Mouse (Mus musculus): Measurements from ENCODE around the gene Trim14. TPM values are rescaled to one million over a fixed set of nuclear protein-coding genes. Genes with fewer than 3 reads are reported as not detected.
A peak's percentile ranks its signal among the peaks of the same experiment; 100 is the strongest.

Trim14 gene
- polyA plus RNA-seq, 1 experiment = 58.2 TPM

DNA sequence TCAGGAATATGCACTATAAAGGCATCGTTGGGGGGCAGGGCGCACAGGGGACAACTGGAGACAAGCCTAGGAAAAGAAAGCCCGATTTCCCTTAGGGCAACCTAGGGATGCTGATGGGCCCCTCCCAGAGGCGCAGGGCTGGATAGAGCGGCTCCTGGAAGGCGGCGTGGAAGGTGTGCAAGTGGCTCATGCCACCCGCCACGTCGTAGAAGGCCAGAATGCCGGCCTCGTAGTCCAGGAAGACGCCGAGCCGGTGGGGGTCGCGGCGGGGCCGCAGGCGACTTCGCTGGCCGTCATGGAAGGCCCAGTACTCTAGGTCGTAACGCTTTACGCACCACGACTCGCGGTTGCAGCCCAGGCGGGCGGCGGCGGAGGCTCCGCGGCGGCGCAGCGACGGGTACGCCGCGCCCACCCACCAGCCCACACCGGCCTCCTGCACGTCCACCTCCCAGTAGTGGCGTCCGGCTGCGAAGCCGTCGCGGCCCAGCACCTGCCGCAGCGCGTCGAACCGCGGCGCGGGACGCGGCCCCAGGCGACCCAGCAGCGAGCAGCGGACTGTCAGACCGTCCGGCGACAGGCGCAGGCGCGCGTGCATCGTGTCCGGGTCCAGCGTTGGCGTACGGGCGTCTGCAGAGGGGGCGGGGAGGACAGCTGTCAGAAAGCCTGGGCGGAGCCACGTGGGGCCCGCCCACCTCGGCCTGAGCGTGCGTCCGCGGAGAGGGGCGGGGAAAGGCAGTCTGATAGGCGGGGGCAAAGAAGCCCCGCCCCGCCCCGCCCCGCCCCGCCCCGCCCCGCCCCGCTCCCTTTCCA lies 28.9 kb downstream of the Trim14 start:
- 2% methylated on average over 93 of the region's 94 CpGs for WGBS
- peak overlapping the region; percentile 73 for H3K4me3 ChIP-seq (ENCODE audit: low read depth, low read length)
- peaks cover 25% of the 10 kb centered on the region for H3K36me3 ChIP-seq (ENCODE audit: control insufficient read depth, insufficient read depth, low read length)
- TF ChIP-seq POLR2A (IDR thresholded peaks at IDR 0.05; ENCODE audit: low read depth, low read length) = peak; percentile 78; the same call in 1 of the 2 replicates
- no peak for TF ChIP-seq CTCF (IDR thresholded peaks at IDR 0.05; ENCODE audit: extremely low read depth, insufficient read length, insufficient replicate concordance, low read depth, low read length)
- no peak overlapping the region for H3K27ac ChIP-seq (ENCODE audit: insufficient read depth, low read depth, low read length)
- H3K4me1 ChIP-seq (ENCODE audit: control insufficient read depth, insufficient read depth, insufficient read length, low read length) = peaks cover 6% of the 10 kb centered on the region; the same call in 1 of the 2 replicates
- no peaks in the 10 kb centered on the region for H3K27me3 ChIP-seq (ENCODE audit: control insufficient read depth, insufficient read depth, low read length)

DNA sequence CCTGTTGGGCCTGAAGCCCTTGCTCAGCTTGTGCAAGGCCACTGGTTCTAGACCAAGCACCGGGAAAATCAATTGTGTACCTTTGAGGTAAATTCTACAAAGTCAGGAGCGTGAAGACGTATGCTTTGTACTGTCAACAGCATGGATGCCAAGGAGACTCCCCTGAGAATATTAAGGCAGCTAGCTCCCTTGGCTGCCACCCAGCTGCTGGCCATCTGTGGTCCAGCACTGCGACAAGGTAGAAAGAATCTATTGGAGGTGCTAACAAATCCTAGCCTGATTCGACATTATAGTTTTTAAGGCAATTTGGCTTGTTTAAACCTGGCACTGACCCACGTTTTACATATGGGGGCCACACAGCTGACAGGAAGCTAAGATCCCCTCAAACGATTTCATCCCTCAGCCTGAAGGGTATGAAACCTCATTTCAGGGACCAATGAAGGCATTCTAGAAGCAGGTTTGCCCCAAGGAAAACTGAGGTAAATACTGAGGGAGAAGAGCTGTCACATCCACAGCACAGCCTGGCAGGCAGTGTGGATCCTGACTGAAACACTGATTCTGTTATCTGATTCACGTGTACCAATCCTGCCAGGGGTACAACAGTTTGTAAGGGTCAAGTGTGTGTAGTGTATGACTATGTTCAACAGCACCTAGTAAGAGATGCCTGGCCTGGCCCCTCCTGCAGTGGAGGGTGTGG lies 30.4 kb downstream of the Trim14 start:
- Histone ChIP-seq H3K4me1 (ENCODE audit: control insufficient read depth, insufficient read depth, insufficient read length, low read length) (peaks cover 6% of the 10 kb centered on the region; the same call in 1 of the 2 replicates), H3K4me3 (ENCODE audit: low read depth, low read length) (no peak overlapping the region), H3K27me3 (ENCODE audit: control insufficient read depth, insufficient read depth, low read length) (no peaks in the 10 kb centered on the region), H3K36me3 (ENCODE audit: control insufficient read depth, insufficient read depth, low read length) (peaks cover 37% of the 10 kb centered on the region), H3K27ac (ENCODE audit: insufficient read depth, low read depth, low read length) (no peak overlapping the region)
- 79% methylated on average over 8 of the region's 8 CpGs for WGBS
- TF ChIP-seq CTCF (IDR thresholded peaks at IDR 0.05; ENCODE audit: extremely low read depth, insufficient read length, insufficient replicate concordance, low read depth, low read length) (no peak), POLR2A (IDR thresholded peaks at IDR 0.05; ENCODE audit: low read depth, low read length) (no peak)

DNA sequence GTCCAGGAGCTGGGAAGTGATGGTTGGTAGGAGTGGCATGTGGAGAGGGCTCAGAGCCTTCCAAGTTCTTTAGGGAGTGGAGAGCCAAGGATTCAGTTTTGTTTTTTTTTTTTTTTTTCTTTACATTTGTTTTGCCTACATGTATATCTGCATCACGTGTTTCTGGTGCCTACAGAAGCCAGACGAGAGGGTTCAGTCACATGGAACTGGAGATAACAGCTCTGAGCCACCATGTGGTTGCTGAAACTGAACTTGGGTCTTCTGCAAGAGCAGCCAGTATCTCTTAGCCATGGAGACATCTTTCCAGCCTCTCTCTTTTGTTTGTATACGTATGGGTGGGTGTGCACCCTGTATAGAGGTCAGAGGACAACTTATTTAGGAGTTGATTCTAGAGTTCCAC lies 32.1 kb downstream of the Trim14 start:
- no peak overlapping the region for H3K27ac ChIP-seq (ENCODE audit: insufficient read depth, low read depth, low read length)
- peaks cover 44% of the 10 kb centered on the region for H3K36me3 ChIP-seq (ENCODE audit: control insufficient read depth, insufficient read depth, low read length)
- H3K4me1 ChIP-seq (ENCODE audit: control insufficient read depth, insufficient read depth, insufficient read length, low read length) = peaks cover 6% of the 10 kb centered on the region; the same call in 1 of the 2 replicates
- H3K27me3 ChIP-seq (ENCODE audit: control insufficient read depth, insufficient read depth, low read length) = no peaks in the 10 kb centered on the region
- H3K4me3 ChIP-seq (ENCODE audit: low read depth, low read length) = no peak overlapping the region
- TF ChIP-seq CTCF (IDR thresholded peaks at IDR 0.05; ENCODE audit: extremely low read depth, insufficient read length, insufficient replicate concordance, low read depth, low read length) (no peak), POLR2A (IDR thresholded peaks at IDR 0.05; ENCODE audit: low read depth, low read length) (no peak)
- 74% methylated on average over 3 of the region's 3 CpGs for WGBS

DNA sequence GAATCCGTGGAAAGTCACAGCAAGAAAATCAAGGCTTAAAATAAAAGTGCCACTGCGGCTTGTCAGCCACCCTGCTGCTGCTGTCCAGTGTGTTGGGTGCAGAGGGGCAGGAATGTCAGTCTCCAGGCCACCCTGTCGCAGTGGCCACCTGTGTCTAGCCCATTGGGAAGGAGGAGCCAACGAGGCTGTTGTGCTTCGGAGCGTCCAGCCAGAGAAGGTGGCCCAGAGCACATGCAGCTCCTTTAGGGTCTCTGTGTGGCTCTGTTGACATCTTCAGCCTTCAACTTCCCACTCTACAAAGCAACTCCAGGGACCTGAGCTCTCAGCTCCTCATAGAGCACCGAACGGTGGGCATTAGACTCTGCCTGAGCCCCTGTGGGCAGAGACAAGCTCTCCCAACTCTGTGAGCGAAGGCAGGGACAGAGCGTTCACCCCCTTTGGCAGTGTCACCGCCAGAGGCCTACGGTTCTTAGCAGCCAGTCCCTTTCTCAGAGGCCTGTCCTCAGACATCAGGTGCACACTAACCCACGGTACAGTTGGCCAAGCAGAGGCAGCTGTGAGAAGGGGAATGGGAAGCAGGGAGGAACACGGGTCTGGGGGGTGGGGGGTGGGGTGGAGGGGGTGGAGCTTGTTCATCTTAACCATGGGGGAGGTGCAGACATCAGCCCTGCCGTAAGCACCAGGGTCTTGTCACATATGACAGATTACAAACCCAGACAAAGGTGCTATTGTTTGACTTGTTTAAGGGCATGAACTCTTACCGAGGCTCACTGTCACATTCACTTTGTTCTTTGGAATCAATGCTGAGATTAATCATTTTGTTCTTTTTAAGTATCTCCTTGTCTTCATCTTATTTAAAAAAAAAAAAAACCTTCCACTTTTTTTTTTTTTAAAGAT lies 33.1 kb downstream of the Trim14 start:
- H3K27me3 ChIP-seq (ENCODE audit: control insufficient read depth, insufficient read depth, low read length) = no peaks in the 10 kb centered on the region
- no peak for TF ChIP-seq POLR2A (IDR thresholded peaks at IDR 0.05; ENCODE audit: low read depth, low read length)
- no peak for TF ChIP-seq CTCF (IDR thresholded peaks at IDR 0.05; ENCODE audit: extremely low read depth, insufficient read length, insufficient replicate concordance, low read depth, low read length)
- WGBS = 76% methylated on average over 16 of the region's 16 CpGs
- H3K36me3 ChIP-seq (ENCODE audit: control insufficient read depth, insufficient read depth, low read length) = peaks cover 44% of the 10 kb centered on the region
- H3K27ac ChIP-seq (ENCODE audit: insufficient read depth, low read depth, low read length) = no peak overlapping the region
- H3K4me3 ChIP-seq (ENCODE audit: low read depth, low read length) = no peak overlapping the region
- H3K4me1 ChIP-seq (ENCODE audit: control insufficient read depth, insufficient read depth, insufficient read length, low read length) = peaks cover 9% of the 10 kb centered on the region; the same call in 1 of the 2 replicates

DNA sequence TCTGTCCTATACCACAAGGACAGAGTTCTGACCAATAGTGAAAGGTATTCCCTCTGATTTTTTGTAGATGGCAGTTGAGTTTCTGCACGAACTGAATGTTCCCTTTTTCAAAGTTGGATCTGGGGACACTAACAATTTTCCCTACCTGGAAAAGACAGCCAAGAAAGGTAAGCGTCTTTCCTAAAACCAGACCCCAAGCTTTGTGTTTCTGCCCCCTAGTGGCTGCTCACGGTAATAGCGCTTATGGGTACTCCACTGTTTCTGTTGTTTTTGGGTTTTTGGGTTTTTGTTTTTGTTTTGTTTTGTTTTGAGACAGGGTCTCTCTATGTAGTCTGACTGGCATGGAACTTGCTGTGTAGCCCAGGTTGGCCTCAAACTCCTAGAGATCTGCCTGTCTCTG lies 37.0 kb downstream of the Trim14 start:
- Histone ChIP-seq H3K4me1 (ENCODE audit: control insufficient read depth, insufficient read depth, insufficient read length, low read length) (peaks cover 10% of the 10 kb centered on the region), H3K27ac (ENCODE audit: insufficient read depth, low read depth, low read length) (no peak overlapping the region), H3K4me3 (ENCODE audit: low read depth, low read length) (no peak overlapping the region), H3K27me3 (ENCODE audit: control insufficient read depth, insufficient read depth, low read length) (no peaks in the 10 kb centered on the region), H3K36me3 (ENCODE audit: control insufficient read depth, insufficient read depth, low read length) (peaks cover 56% of the 10 kb centered on the region)
- WGBS = 14% methylated on average over 4 of the region's 4 CpGs
- TF ChIP-seq POLR2A (IDR thresholded peaks at IDR 0.05; ENCODE audit: low read depth, low read length) = no peak
- TF ChIP-seq CTCF (IDR thresholded peaks at IDR 0.05; ENCODE audit: extremely low read depth, insufficient read length, insufficient replicate concordance, low read depth, low read length) = no peak

DNA sequence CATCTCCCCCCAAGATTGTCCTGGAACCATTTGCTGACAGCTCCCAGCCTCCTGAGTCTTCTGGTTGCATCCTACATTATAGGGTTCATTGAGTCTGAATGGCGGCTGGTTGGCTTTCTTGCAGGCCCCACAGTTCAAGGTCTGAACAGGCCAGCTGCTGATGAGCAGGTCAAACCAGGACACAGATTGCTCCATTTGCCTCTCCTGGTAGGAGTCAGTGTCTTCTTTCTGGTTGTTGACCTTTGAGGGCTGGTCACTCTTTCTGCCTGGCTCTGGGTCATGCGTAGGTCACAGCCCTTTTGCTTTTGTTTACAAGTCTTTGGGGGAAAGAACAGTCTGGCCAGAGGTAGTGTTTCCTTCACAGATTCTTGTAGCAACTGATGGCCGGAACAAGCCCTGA lies 37.4 kb downstream of the Trim14 start:
- H3K27ac ChIP-seq (ENCODE audit: insufficient read depth, low read depth, low read length) = no peak overlapping the region
- peaks cover 59% of the 10 kb centered on the region for H3K36me3 ChIP-seq (ENCODE audit: control insufficient read depth, insufficient read depth, low read length)
- H3K27me3 ChIP-seq (ENCODE audit: control insufficient read depth, insufficient read depth, low read length) = no peaks in the 10 kb centered on the region
- H3K4me1 ChIP-seq (ENCODE audit: control insufficient read depth, insufficient read depth, insufficient read length, low read length) = peaks cover 10% of the 10 kb centered on the region
- TF ChIP-seq POLR2A (IDR thresholded peaks at IDR 0.05; ENCODE audit: low read depth, low read length) (no peak), CTCF (IDR thresholded peaks at IDR 0.05; ENCODE audit: extremely low read depth, insufficient read length, insufficient replicate concordance, low read depth, low read length) (peak; percentile 9; the same call in 1 of the 2 replicates)
- WGBS = 66% methylated on average over 3 of the region's 3 CpGs
- H3K4me3 ChIP-seq (ENCODE audit: low read depth, low read length) = no peak overlapping the region
